Mouse (Mus musculus) heart, postnatal 0 days (tissue): ENCODE results near the gene Psenen. TPM values are rescaled to one million over a fixed set of nuclear protein-coding genes. Genes with fewer than 3 reads are reported as not detected.

ENCODE experiments used
- ATAC-seq: fragments of 200-750 bp; cut with Nextera tagmentation; 2 replicates; pipeline ENCODE4 v1.8.0; 2017; ENCODE audit warnings: low read depth, moderate number of reproducible peaks, moderate library complexity; ENCODE audit not compliant: insufficient read depth
- DNase-seq: peaks from one replicate; pipeline ENCODE4 v3.0.0-alpha.2; 2016; ENCODE audit warnings: low spot score
- H3K27ac ChIP-seq: fragments of 300-500 bp; sonication (generic); 2 replicates; pipeline ENCODE4 v1.5.1; 2014; ENCODE audit warnings: low read depth, mild to moderate bottlenecking
- H3K27me3 ChIP-seq: fragments of 300-500 bp; sonication (generic); 2 replicates; pipeline ENCODE4 v1.6.1; 2014; ENCODE audit warnings: low read length, mixed read lengths; ENCODE audit not compliant: control insufficient read depth, insufficient read depth
- H3K36me3 ChIP-seq: fragments of 300-500 bp; sonication (generic); replicated peaks from 2 replicates; pipeline ENCODE4 v1.6.1; 2014; ENCODE audit warnings: low read length, mixed read lengths; ENCODE audit not compliant: control insufficient read depth, insufficient read depth
- H3K4me1 ChIP-seq: fragments of 300-500 bp; sonication (generic); 2 replicates; pipeline ENCODE4 v1.6.1; 2014; ENCODE audit warnings: antibody characterized with exemption; ENCODE audit not compliant: control insufficient read depth, insufficient read depth
- H3K4me2 ChIP-seq: fragments of 300-500 bp; sonication (generic); 2 replicates; pipeline ENCODE4 v1.6.1; 2014; ENCODE audit warnings: low read depth, mild to moderate bottlenecking, low read length, moderate library complexity
- H3K4me3 ChIP-seq: fragments of 300-500 bp; sonication (generic); 2 replicates; pipeline ENCODE4 v1.5.1; 2014; ENCODE audit warnings: low read depth, low read length
- H3K9ac ChIP-seq: fragments of 300-500 bp; sonication (generic); replicated peaks from 2 replicates; pipeline ENCODE4 v1.6.1; 2014; ENCODE audit warnings: low read depth, low read length, mixed read lengths
- H3K9me3 ChIP-seq: fragments of 300-500 bp; sonication (generic); replicated peaks from 2 replicates; pipeline ENCODE4 v1.6.1; 2016; ENCODE audit warnings: low read length; ENCODE audit not compliant: control insufficient read depth
- CTCF ChIP-seq: IDR thresholded peaks from 2 replicates; pipeline ENCODE4 v1.5.1; 2016; ENCODE audit warnings: antibody characterized with exemption, control low read depth, low read depth
- EP300 ChIP-seq: IDR thresholded peaks from 2 replicates; pipeline ENCODE4 v1.6.1; 2016; ENCODE audit warnings: antibody characterized with exemption, low read depth
- WGBS: fragments of 180-500 bp; shearing (Covaris S2); extraction: QIAGEN DNeasy Blood & Tissue Kit; methylation state at CpG from one replicate; pipeline ENCODE4 v1.1.7; 2014; 5-methylcytosine and 5-hydroxymethylcytosine counted together
- polyA plus RNA-seq: library from polyadenylated mRNA; unstranded; fragments of >200 nt; fragmentation: Nextera tagmentation; extraction: Ambion mirVana; gene quantifications from 2 replicates; pipeline ENCODE4 v1.2.1, GENCODE M21; 2015
- total RNA-seq: library from RNA; depleted of rRNA; stranded (reverse); fragments of >200 nt; gene quantifications from 2 replicates; pipeline ENCODE4 v1.2.3, GENCODE M21; 2014; ENCODE audit warnings: low replicate concordance

The Psenen gene
- total and polyA plus RNA-seq, 2 experiments from 2014 or later, result 130 TPM

- H3K36me3 ChIP-seq, result peaks cover 8% of the 10 kb centered on the region
- 88% methylated on average over 7 of the region's 7 CpGs for WGBS
Observed at GRCm38 (mm10) chr7:30540572-30540971, 22.9 kb downstream of the Psenen start.

DNA sequence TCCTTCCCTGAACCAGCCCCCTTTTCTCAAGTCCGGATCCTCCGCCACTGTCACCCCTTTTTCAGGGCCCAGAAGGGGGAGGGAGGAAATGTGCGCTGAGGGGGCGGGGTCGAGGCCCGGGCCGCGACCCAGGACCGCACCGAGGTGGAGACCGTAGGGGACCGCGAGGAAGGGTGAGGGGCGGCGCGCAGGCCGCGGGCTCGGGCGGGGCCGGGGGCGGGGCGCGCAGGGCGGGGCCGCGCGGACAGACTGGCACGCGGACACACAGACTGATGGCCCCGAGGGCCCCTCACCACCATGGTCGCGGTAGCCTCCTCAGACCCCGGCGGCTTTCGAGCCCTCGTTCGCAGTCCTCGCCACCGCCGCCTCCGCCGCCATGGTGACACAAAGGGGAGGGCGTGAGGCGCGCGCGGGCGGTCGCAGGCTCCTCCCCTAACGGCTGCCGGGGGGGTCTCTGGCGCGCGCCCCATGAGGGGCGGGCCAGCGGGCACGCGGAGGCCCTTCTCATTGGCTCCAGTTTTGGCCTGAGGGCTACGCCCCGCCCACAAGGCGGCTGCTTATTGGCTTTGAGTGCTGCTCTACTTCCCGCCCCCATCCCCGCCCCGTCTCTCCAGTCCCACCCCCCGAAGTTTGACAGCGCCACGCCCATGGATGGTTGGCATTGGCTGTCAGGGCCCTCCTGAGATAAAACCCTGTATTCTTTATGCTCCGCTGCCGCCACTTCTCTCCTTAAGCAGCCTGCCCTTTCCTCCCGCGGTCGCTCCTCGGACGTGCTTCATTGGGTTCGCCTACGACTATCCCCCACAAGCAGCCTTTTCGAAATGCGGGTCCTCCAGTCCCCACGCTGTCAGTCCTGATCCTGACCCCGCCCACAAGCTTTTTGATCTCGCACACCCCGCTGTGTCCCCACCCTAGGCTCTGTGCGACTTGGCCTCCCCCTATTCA is 28.5 kb downstream of the Psenen start, which contains the start of gene Arhgap33:
Gene Arhgap33, minus strand, starts transcription at position 428 of the 945 bp plus-strand sequence.
- peaks cover 21% of the 10 kb centered on the region for H3K4me1 ChIP-seq
- H3K4me3 ChIP-seq, result peak within 1 kb of the TSS; percentile 58
- peak; percentile 94 for DNase-seq
- peak; percentile 96 for ATAC-seq
- H3K27me3 ChIP-seq, result no peaks in the 10 kb centered on the region
- under 1% methylated on average over 68 of the region's 84 CpGs for WGBS
- H3K4me2 ChIP-seq, result peak within 1 kb of the TSS; percentile 86
- peaks cover 16% of the 10 kb centered on the region for H3K36me3 ChIP-seq
- TF ChIP-seq EP300 (no peak), CTCF (no peak)
- H3K9me3 ChIP-seq, result no peaks in the 10 kb centered on the region
- peak within 1 kb of the TSS; percentile 60 for H3K9ac ChIP-seq
- H3K27ac ChIP-seq, result no peak within 1 kb of the TSS

More at GRCm38 (mm10) chr7:30540572-30540971, 22.9 kb downstream of the Psenen start:
- Histone ChIP-seq H3K4me2 (no peak overlapping the region), H3K4me1 (no peaks in the 10 kb centered on the region), H3K9ac (no peak overlapping the region), H3K27me3 (no peaks in the 10 kb centered on the region), H3K4me3 (no peak overlapping the region), H3K9me3 (no peaks in the 10 kb centered on the region), H3K27ac (no peak overlapping the region)
- no peak for ATAC-seq
- no peak for DNase-seq
- TF ChIP-seq CTCF, result no peak
- TF ChIP-seq EP300, result no peak

- Histone ChIP-seq H3K9ac (peak overlapping the region; percentile 60), H3K4me3 (peak overlapping the region; percentile 58), H3K9me3 (no peaks in the 10 kb centered on the region), H3K27me3 (no peaks in the 10 kb centered on the region), H3K4me1 (peaks cover 21% of the 10 kb centered on the region), H3K36me3 (peaks cover 22% of the 10 kb centered on the region), H3K27ac (no peak overlapping the region), H3K4me2 (peak overlapping the region; percentile 86)
- ATAC-seq (peak; percentile 7; the same call in 1 of the 2 replicates), DNase-seq (no peak)
- 14% methylated on average over 23 of the region's 26 CpGs for WGBS
- TF ChIP-seq EP300 (no peak), CTCF (no peak)
Observed at GRCm38 (mm10) chr7:30533941-30534632, 29.3 kb downstream of the Psenen start.

DNA sequence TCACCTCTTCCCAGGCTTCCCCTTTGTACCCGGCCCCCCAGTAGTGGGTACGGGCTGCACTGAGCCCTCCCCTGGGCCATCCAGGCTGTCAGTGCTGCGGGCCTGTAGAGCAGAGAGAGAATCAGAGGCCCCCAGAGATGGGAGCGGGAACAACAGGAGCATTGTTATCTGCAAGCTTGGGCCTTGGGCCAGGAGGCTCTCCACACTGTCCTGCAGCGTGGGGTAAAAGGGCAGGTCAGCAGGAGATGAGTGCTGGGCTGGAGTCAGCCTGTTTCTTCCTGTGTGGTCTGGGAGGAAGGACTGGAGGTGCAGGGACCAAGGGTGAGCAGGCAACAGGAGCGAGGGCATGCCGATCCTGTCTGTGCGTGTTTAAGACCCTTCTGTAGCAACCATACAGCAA is 30.5 kb downstream of the Psenen start:
- no peak for TF ChIP-seq CTCF
- TF ChIP-seq EP300, result no peak
- Histone ChIP-seq H3K4me2 (peak overlapping the region; percentile 27; the same call in 1 of the 2 replicates), H3K36me3 (peaks cover 33% of the 10 kb centered on the region), H3K4me1 (peaks cover 21% of the 10 kb centered on the region), H3K27ac (no peak overlapping the region), H3K4me3 (no peak overlapping the region), H3K9ac (no peak overlapping the region), H3K27me3 (no peaks in the 10 kb centered on the region), H3K9me3 (no peaks in the 10 kb centered on the region)
- peak; percentile 27 for ATAC-seq
- WGBS, result 19% methylated on average over 8 of the region's 8 CpGs
- DNase-seq, result peak; percentile 47

- Histone ChIP-seq H3K9ac (no peak overlapping the region), H3K27ac (no peak overlapping the region), H3K9me3 (no peaks in the 10 kb centered on the region), H3K4me3 (no peak overlapping the region), H3K4me1 (peaks cover 21% of the 10 kb centered on the region), H3K4me2 (no peak overlapping the region), H3K36me3 (peaks cover 47% of the 10 kb centered on the region), H3K27me3 (no peaks in the 10 kb centered on the region)
- TF ChIP-seq EP300, result no peak
- no peak for TF ChIP-seq CTCF
- ATAC-seq (no peak), DNase-seq (no peak)
- 82% methylated on average over 9 of the region's 9 CpGs for WGBS
Observed at GRCm38 (mm10) chr7:30531291-30531815, 32.1 kb downstream of the Psenen start.
